Mouse (Mus musculus) kidney, adult 2 months (tissue): ENCODE data around the gene Asgr1.

Experiments
- CTCF ChIP-seq: fragments of 200-500 bp; conservative IDR thresholded peaks from 2 replicates; pipeline ENCODE4 v1.5.1; 2011; ENCODE audit warnings: low read depth, mild to moderate bottlenecking, control low read depth, low read length, moderate library complexity, mixed read lengths; ENCODE audit not compliant: insufficient read depth, insufficient read length
- POLR2A ChIP-seq: fragments of 200-500 bp; IDR thresholded peaks from one replicate; pipeline ENCODE4 v1.6.1; 2011; ENCODE audit warnings: low read depth, low read length, control low read depth

- no peak for TF ChIP-seq CTCF
- TF ChIP-seq POLR2A: no peak
Measured at GRCm38 (mm10) chr11:70084563-70084962, 30.7 kb downstream of the Asgr1 start.
